Mouse (Mus musculus) MEL (cell line): ENCODE results near the gene Magi2. TPM values are rescaled to one million over a fixed set of nuclear protein-coding genes. Genes with fewer than 3 reads are reported as not detected.

ENCODE experiments used
- DNase-seq: peaks from one replicate; pipeline ENCODE4 v3.0.0; 2011; ENCODE audit warnings: low read depth, low spot score
- H3K27ac ChIP-seq: 2 replicates; pipeline ENCODE4 v1.5.1; 2012; ENCODE audit warnings: low read depth, mild to moderate bottlenecking, control low read depth, low read length, moderate library complexity; ENCODE audit not compliant: control insufficient read depth
- H3K27me3 ChIP-seq, 2 experiments: fragments of 150-350 bp in 1 of 2; sonication (generic) in 1 of 2; 2 replicates each; pipeline ENCODE4 v1.6.1; 2012; ENCODE audit warnings: low read length in 2 of 2, mild to moderate bottlenecking in 2 of 2, improper control_type of control experiment in 1 of 2, moderate library complexity in 1 of 2; ENCODE audit not compliant: insufficient read depth in 2 of 2, control insufficient read depth in 1 of 2
- H3K36me3 ChIP-seq, 2 experiments: 2 replicates each; pipeline ENCODE4 v1.6.1; 2012 to 2014; ENCODE audit warnings: low read length in 2 of 2, improper control_type of control experiment in 1 of 2, inconsistent platforms in 1 of 2, mild to moderate bottlenecking in 1 of 2; ENCODE audit not compliant: insufficient read depth in 2 of 2, control insufficient read depth in 1 of 2
- H3K4me1 ChIP-seq, 2 experiments: fragments of 150-350 bp in 1 of 2; sonication (generic) in 1 of 2; 2 replicates each; pipeline ENCODE4 v1.6.1; 2012; ENCODE audit warnings: low read length in 2 of 2, improper control_type of control experiment in 1 of 2, mild to moderate bottlenecking in 1 of 2; ENCODE audit not compliant: insufficient read depth in 2 of 2, control insufficient read depth in 1 of 2
- H3K4me3 ChIP-seq, 2 experiments: fragments of 150-350 bp in 1 of 2; sonication (generic) in 1 of 2; 2 replicates each; pipeline ENCODE4 v1.5.1; 2012; ENCODE audit warnings: low read depth in 2 of 2, low read length in 2 of 2, mild to moderate bottlenecking in 2 of 2, moderate library complexity in 2 of 2, control low read depth in 1 of 2, improper control_type of control experiment in 1 of 2; ENCODE audit not compliant: control insufficient read depth in 1 of 2, insufficient read depth in 1 of 2
- H3K79me2 ChIP-seq: 2 replicates; pipeline ENCODE4 v1.6.1; 2012; ENCODE audit warnings: mild to moderate bottlenecking, low read length, moderate library complexity; ENCODE audit not compliant: control insufficient read depth, poor library complexity, insufficient read depth
- H3K9ac ChIP-seq: 2 replicates; pipeline ENCODE4 v1.6.1; 2012; ENCODE audit warnings: low read depth, mild to moderate bottlenecking, control low read depth, low read length, moderate library complexity; ENCODE audit not compliant: control insufficient read depth, poor library complexity, severe bottlenecking
- H3K9me3 ChIP-seq: fragments of 150-350 bp; sonication (generic); replicated peaks from 2 replicates; pipeline ENCODE4 v1.6.1; 2012; ENCODE audit warnings: mild to moderate bottlenecking, low read length, improper control_type of control experiment, moderate library complexity; ENCODE audit not compliant: insufficient read depth
- CHD1 ChIP-seq: IDR thresholded peaks from 2 replicates; pipeline ENCODE4 v1.6.1; 2012; ENCODE audit warnings: low read depth, mild to moderate bottlenecking, inconsistent platforms, low read length, improper control_type of control experiment
- ELF1 ChIP-seq: IDR thresholded peaks from 2 replicates; pipeline ENCODE4 v1.6.1; 2014; ENCODE audit warnings: low read depth, mild to moderate bottlenecking, inconsistent platforms, low read length, improper control_type of control experiment, moderate library complexity
- EP300 ChIP-seq, 2 experiments: IDR thresholded peaks; 2 replicates each; pipeline ENCODE4 v1.6.1; 2011; ENCODE audit warnings: improper control_type of control experiment in 2 of 2, low read length in 2 of 2, low read depth in 1 of 2, mild to moderate bottlenecking in 1 of 2
- GABPA ChIP-seq: IDR thresholded peaks from 2 replicates; pipeline ENCODE4 v1.6.1; 2012; ENCODE audit warnings: low read depth, mild to moderate bottlenecking, inconsistent platforms, low read length, improper control_type of control experiment, moderate library complexity
- GATA1 ChIP-seq: IDR thresholded peaks from 2 replicates; pipeline ENCODE4 v1.6.1; 2011; ENCODE audit warnings: low read depth, low read length, improper control_type of control experiment
- MEF2A ChIP-seq: IDR thresholded peaks from 2 replicates; pipeline ENCODE4 v1.6.1; 2014; ENCODE audit warnings: low read depth, mild to moderate bottlenecking, inconsistent platforms, low read length, improper control_type of control experiment; ENCODE audit not compliant: poor library complexity, insufficient replicate concordance, severe bottlenecking; ENCODE audit errors: extremely low read depth
- MYB ChIP-seq: IDR thresholded peaks from 2 replicates; pipeline ENCODE4 v1.6.1; 2011; ENCODE audit warnings: mild to moderate bottlenecking, low read depth, low read length, improper control_type of control experiment
- MYC ChIP-seq: IDR thresholded peaks from 2 replicates; pipeline ENCODE4 v1.6.1; 2011; ENCODE audit warnings: low read depth, mild to moderate bottlenecking, low read length, improper control_type of control experiment, moderate library complexity
- NRF1 ChIP-seq: IDR thresholded peaks from 2 replicates; pipeline ENCODE4 v1.6.1; 2014; ENCODE audit warnings: low read depth, mild to moderate bottlenecking, inconsistent platforms, low read length, improper control_type of control experiment, moderate library complexity; ENCODE audit not compliant: poor library complexity, insufficient read depth, severe bottlenecking
- POLR2AphosphoS5 ChIP-seq: IDR thresholded peaks from 2 replicates; pipeline ENCODE4 v1.6.1; 2012; ENCODE audit warnings: low read depth, borderline replicate concordance, mild to moderate bottlenecking, inconsistent platforms, low read length, moderate library complexity, mixed read lengths
- RAD21 ChIP-seq: IDR thresholded peaks from 2 replicates; pipeline ENCODE4 v1.6.1; 2011; ENCODE audit warnings: mild to moderate bottlenecking, low read depth, low read length, improper control_type of control experiment
- RCOR1 ChIP-seq: IDR thresholded peaks from 2 replicates; pipeline ENCODE4 v1.6.1; 2012; ENCODE audit warnings: low read depth, mild to moderate bottlenecking, inconsistent platforms, low read length, improper control_type of control experiment
- SIN3A ChIP-seq: IDR thresholded peaks from 2 replicates; pipeline ENCODE4 v1.6.1; 2012; ENCODE audit warnings: low read length, improper control_type of control experiment, inconsistent platforms
- TBP ChIP-seq: IDR thresholded peaks from 2 replicates; pipeline ENCODE4 v1.8.0; 2011; ENCODE audit warnings: low read depth, low read length, improper control_type of control experiment
- TCF12 ChIP-seq: IDR thresholded peaks from 2 replicates; pipeline ENCODE4 v1.6.1; 2014; ENCODE audit warnings: low read depth, mild to moderate bottlenecking, inconsistent platforms, low read length, improper control_type of control experiment, moderate library complexity
- USF2 ChIP-seq, 2 experiments: IDR thresholded peaks; 2 replicates each; pipeline ENCODE4 v1.6.1; 2011 to 2012; ENCODE audit warnings: improper control_type of control experiment in 2 of 2, low read length in 2 of 2, borderline replicate concordance in 1 of 2, inconsistent platforms in 1 of 2, low read depth in 1 of 2, mild to moderate bottlenecking in 1 of 2; ENCODE audit not compliant: insufficient read depth in 1 of 2
- ZC3H11A ChIP-seq: IDR thresholded peaks from 2 replicates; pipeline ENCODE4 v1.6.1; 2012; ENCODE audit warnings: low read depth, mild to moderate bottlenecking, inconsistent platforms, low read length, improper control_type of control experiment
- ZKSCAN1 ChIP-seq: IDR thresholded peaks from 2 replicates; pipeline ENCODE4 v1.6.1; 2012; ENCODE audit warnings: low read depth, mild to moderate bottlenecking, inconsistent platforms, low read length, improper control_type of control experiment, moderate library complexity
- ZMIZ1 ChIP-seq: IDR thresholded peaks from 2 replicates; pipeline ENCODE4 v1.6.1; 2012; ENCODE audit warnings: low read depth, mild to moderate bottlenecking, inconsistent platforms, low read length, improper control_type of control experiment, moderate library complexity
- polyA plus RNA-seq, 2 experiments: library from polyadenylated mRNA; stranded (reverse) in 1 of 2; unstranded in 1 of 2; fragments of >175 nt in 1 of 2; fragments of >200 nt in 1 of 2; gene quantifications; 2 replicates each; pipeline versions ENCODE4 v1.2.1 to v1.2.4; 2012; ENCODE audit warnings: low replicate concordance in 2 of 2, low read depth in 1 of 2; ENCODE audit not compliant: insufficient read length in 2 of 2, insufficient read depth in 1 of 2, missing spikeins in 1 of 2
- total RNA-seq: library from RNA; depleted of rRNA; stranded (reverse); fragments of 300-350 nt; gene quantifications from 2 replicates; pipeline ENCODE4 v1.2.3, GENCODE M21; 2012

The Magi2 gene
- total and polyA plus RNA-seq, 3 experiments: 0.46 to 0.47 TPM; not detected in 1

DNA sequence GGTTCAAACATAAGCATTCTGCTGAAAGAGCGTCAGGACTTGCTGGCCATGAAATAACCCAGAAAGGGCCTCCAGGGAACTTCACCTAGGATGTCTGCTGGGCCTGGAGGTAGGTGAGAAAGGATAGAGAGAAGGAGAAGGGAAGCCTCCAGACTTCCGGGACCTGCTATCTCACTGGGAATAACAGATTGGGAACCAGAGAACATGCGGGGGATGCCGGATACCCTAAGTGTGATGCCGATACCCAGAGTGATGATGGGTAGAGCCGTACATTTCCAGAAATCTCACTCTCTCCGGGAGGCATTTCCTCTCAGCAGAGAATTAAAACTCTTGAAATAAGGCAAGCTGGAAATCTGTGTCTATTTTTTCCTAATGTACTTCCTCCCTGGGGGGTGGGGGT lies 1265.8 kb downstream of the Magi2 start:
- H3K9me3 ChIP-seq: no peaks in the 10 kb centered on the region
- H3K79me2 ChIP-seq: no peaks in the 10 kb centered on the region
- no peaks in the 10 kb centered on the region; a peak in 1 of 4 replicates for H3K27me3 ChIP-seq
- H3K36me3 ChIP-seq: no peaks in the 10 kb centered on the region
- H3K9ac ChIP-seq: no peak overlapping the region
- no peak overlapping the region for H3K27ac ChIP-seq
- no peak for DNase-seq
- H3K4me3 ChIP-seq: no peak overlapping the region
- TF ChIP-seq GATA1 (no peak), MEF2A (no peak), ELF1 (no peak), ZC3H11A (no peak), TCF12 (no peak), MYC (no peak), GABPA (no peak), TBP (no peak), USF2 (IDR thresholded peaks at IDR 0.05; ENCODE audit: borderline replicate concordance in 1 of 2, insufficient read depth in 1 of 2, low read depth in 1 of 2, low read length in 2 of 2) (no peak), CHD1 (no peak)
- H3K4me1 ChIP-seq: no peaks in the 10 kb centered on the region

DNA sequence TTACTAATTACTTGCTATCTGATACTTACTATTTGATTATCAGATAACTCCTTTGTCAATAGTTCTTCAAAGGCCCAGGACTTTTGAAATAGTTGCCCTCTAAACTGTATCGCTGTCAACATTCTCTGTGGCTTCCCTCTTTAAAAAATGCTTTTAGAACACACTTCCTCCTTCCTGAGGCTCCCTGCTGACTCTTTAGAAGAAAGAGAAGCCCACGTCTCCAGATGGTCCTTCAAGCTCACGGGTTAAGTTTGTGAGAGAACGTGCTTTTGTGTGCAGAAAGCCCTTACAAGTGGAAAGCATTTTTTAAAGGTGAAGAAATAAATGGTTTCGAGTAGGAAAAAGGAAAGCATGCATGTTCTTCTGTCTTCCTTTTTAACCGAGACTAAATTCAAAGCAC lies 1267.2 kb downstream of the Magi2 start:
- no peak overlapping the region for H3K9ac ChIP-seq
- H3K4me3 ChIP-seq: no peak overlapping the region
- no peaks in the 10 kb centered on the region for H3K9me3 ChIP-seq
- no peak for TF ChIP-seq TCF12
- TF ChIP-seq, all 39 proteins: peak for 0
- Histone ChIP-seq H3K27ac (no peak overlapping the region), H3K27me3 (no peaks in the 10 kb centered on the region), H3K4me1 (no peaks in the 10 kb centered on the region), H3K79me2 (no peaks in the 10 kb centered on the region), H3K36me3 (no peaks in the 10 kb centered on the region)
- no peak for DNase-seq

DNA sequence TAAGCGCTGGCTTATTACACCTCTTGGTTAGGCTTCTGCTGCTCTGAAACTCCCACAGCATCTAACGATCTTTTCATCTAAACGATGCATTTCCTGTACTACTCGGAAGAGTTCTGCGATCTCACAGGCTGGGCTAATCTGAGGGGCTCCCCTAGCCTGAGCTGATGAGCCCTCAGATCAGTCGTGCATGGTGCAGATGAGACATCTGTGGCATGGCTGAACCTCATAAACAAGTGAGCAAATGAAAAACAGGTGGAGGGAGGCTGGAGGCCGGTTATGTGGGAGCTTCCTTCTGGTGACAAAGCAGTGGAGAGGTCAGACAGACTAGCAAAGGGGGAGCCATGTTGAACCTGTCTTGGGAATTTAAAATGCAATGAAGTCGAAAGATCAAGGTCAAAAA lies 1270.1 kb downstream of the Magi2 start:
- no peaks in the 10 kb centered on the region for H3K4me1 ChIP-seq
- no peaks in the 10 kb centered on the region for H3K36me3 ChIP-seq
- no peak overlapping the region for H3K9ac ChIP-seq
- TF ChIP-seq MEF2A (no peak), RCOR1 (no peak), MYB (no peak), GABPA (no peak), ZC3H11A (no peak), POLR2AphosphoS5 (no peak), RAD21 (no peak), NRF1 (no peak), EP300 (IDR thresholded peaks at IDR 0.05; ENCODE audit: low read depth in 1 of 2, low read length in 2 of 2) (no peak), ZKSCAN1 (no peak), SIN3A (no peak), ZMIZ1 (no peak)
- no peaks in the 10 kb centered on the region; a peak in 1 of 4 replicates for H3K27me3 ChIP-seq
- no peaks in the 10 kb centered on the region for H3K9me3 ChIP-seq
- H3K79me2 ChIP-seq: no peaks in the 10 kb centered on the region
- DNase-seq: no peak
- H3K4me3 ChIP-seq: no peak overlapping the region
- H3K27ac ChIP-seq: no peak overlapping the region
